Mouse (Mus musculus) monocyte, adult 2 months (primary cell): ENCODE data around the gene Pdzrn3.

ENCODE experiments used
- DNase-seq, 2 experiments: peaks; one replicate each; pipeline ENCODE4 v3.0.0; 2022; ENCODE audit warnings: low spot score in 2 of 2, low read depth in 1 of 2

The Pdzrn3 gene

GRCm38 (mm10) chr6:101328514-101328913 is 49.2 kb downstream of the Pdzrn3 start:
- no peak for DNase-seq

GRCm38 (mm10) chr6:101327741-101328140 is 50.0 kb downstream of the Pdzrn3 start:
- no peak for DNase-seq

GRCm38 (mm10) chr6:101327196-101327595 is 50.5 kb downstream of the Pdzrn3 start:
- DNase-seq: no peak

- no peak for DNase-seq
Measured at GRCm38 (mm10) chr6:101325842-101326639, 51.7 kb downstream of the Pdzrn3 start.

- DNase-seq: no peak
Measured at GRCm38 (mm10) chr6:101322580-101322979, 55.1 kb downstream of the Pdzrn3 start.

GRCm38 (mm10) chr6:101320386-101320785 is 57.3 kb downstream of the Pdzrn3 start:
- no peak for DNase-seq

- DNase-seq: no peak
Measured at GRCm38 (mm10) chr6:101319374-101319967, 58.2 kb downstream of the Pdzrn3 start.

- DNase-seq: no peak
Measured at GRCm38 (mm10) chr6:101318530-101318929, 59.2 kb downstream of the Pdzrn3 start.

- no peak for DNase-seq
Measured at GRCm38 (mm10) chr6:101311446-101311845, 66.3 kb downstream of the Pdzrn3 start.

GRCm38 (mm10) chr6:101310491-101310890 is 67.2 kb downstream of the Pdzrn3 start:
- DNase-seq: no peak

- DNase-seq: no peak
Measured at GRCm38 (mm10) chr6:101307964-101308531, 69.6 kb downstream of the Pdzrn3 start.

- DNase-seq: no peak
Measured at GRCm38 (mm10) chr6:101306834-101307233, 70.9 kb downstream of the Pdzrn3 start.

- DNase-seq: no peak
Measured at GRCm38 (mm10) chr6:101305543-101305942, 72.2 kb downstream of the Pdzrn3 start.

GRCm38 (mm10) chr6:101303959-101304738 is 73.5 kb downstream of the Pdzrn3 start:
- DNase-seq: no peak

- DNase-seq: no peak
Measured at GRCm38 (mm10) chr6:101303501-101303900, 74.2 kb downstream of the Pdzrn3 start.

- no peak for DNase-seq
Measured at GRCm38 (mm10) chr6:101301154-101301553, 76.5 kb downstream of the Pdzrn3 start.

GRCm38 (mm10) chr6:101299434-101299833 is 78.3 kb downstream of the Pdzrn3 start:
- no peak for DNase-seq

- no peak for DNase-seq
Measured at GRCm38 (mm10) chr6:101297563-101298520, 79.9 kb downstream of the Pdzrn3 start.

- no peak for DNase-seq
Measured at GRCm38 (mm10) chr6:101296997-101297396, 80.7 kb downstream of the Pdzrn3 start.

GRCm38 (mm10) chr6:101296280-101296679 is 81.4 kb downstream of the Pdzrn3 start:
- DNase-seq: no peak
